Mouse (Mus musculus) heart, embryonic 10.5 days (tissue): Measurements from ENCODE around the gene Oas1d. TPM values are rescaled to one million over a fixed set of nuclear protein-coding genes. Genes with fewer than 3 reads are reported as not detected.
"Not testable (repeated sequence)": the region's sequence is repeated elsewhere in the genome, so short reads cannot be mapped to it uniquely, and the experiment has no call there.

Experiments used
- DNase-seq: peaks from one replicate; pipeline ENCODE4 v3.0.0-alpha.2; 2017; ENCODE audit warnings: low spot score
- H3K27ac ChIP-seq: fragments of 300-500 bp; sonication (generic); 2 replicates; pipeline ENCODE4 v1.5.1; 2016; ENCODE audit warnings: mild to moderate bottlenecking
- H3K27me3 ChIP-seq: fragments of 300-500 bp; sonication (generic); 2 replicates; pipeline ENCODE4 v1.6.1; 2016; ENCODE audit warnings: mild to moderate bottlenecking; ENCODE audit not compliant: poor library complexity, insufficient read depth, severe bottlenecking
- H3K36me3 ChIP-seq: fragments of 300-500 bp; sonication (generic); 2 replicates; pipeline ENCODE4 v1.6.1; 2016; ENCODE audit warnings: mild to moderate bottlenecking, moderate library complexity
- H3K4me1 ChIP-seq: fragments of 300-500 bp; sonication (generic); 2 replicates; pipeline ENCODE4 v1.6.1; 2016; ENCODE audit warnings: mild to moderate bottlenecking
- H3K4me3 ChIP-seq: fragments of 300-500 bp; sonication (generic); 2 replicates; pipeline ENCODE4 v1.5.1; 2016; ENCODE audit warnings: mild to moderate bottlenecking, moderate library complexity
- H3K9me3 ChIP-seq: fragments of 300-500 bp; sonication (generic); 2 replicates; pipeline ENCODE4 v1.6.1; 2016; ENCODE audit warnings: mild to moderate bottlenecking, moderate library complexity
- WGBS: fragments of 180-500 bp; shearing (Covaris S2); methylation state at CpG from one replicate; pipeline ENCODE4 v1.1.7; 2016; 5-methylcytosine and 5-hydroxymethylcytosine counted together
- polyA plus RNA-seq: library from polyadenylated mRNA; unstranded; fragments of >200 nt; fragmentation: Nextera tagmentation; extraction: Ambion mirVana; gene quantifications from 2 replicates; pipeline ENCODE4 v1.2.1, GENCODE M21; 2016

Gene Oas1d
- polyA plus RNA-seq, result not detected in 2 replicates

- not testable (repeated sequence) for H3K4me3 ChIP-seq, H3K36me3 ChIP-seq, H3K4me1 ChIP-seq, H3K9me3 ChIP-seq, H3K27me3 ChIP-seq, DNase-seq, H3K27ac ChIP-seq
- WGBS, result 49% methylated on average over 8 of the region's 8 CpGs
Observed at GRCm38 (mm10) chr5:120914204-120914603, at the start of gene Oas1d. TSS of gene Oas1d (plus strand) at chr5:120914536.

GRCm38 (mm10) chr5:120865336-120865860 is 48.9 kb upstream of the Oas1d start:
- H3K4me3 ChIP-seq, result no peak overlapping the region
- H3K27ac ChIP-seq, result no peak overlapping the region
- no peaks in the 10 kb centered on the region for H3K4me1 ChIP-seq
- H3K9me3 ChIP-seq, result no peaks in the 10 kb centered on the region
- WGBS, result 52% methylated on average over 3 of the region's 3 CpGs
- H3K27me3 ChIP-seq, result peaks cover 13% of the 10 kb centered on the region; the same call in 1 of the 2 replicates
- DNase-seq, result peak; percentile 73
- H3K36me3 ChIP-seq, result no peaks in the 10 kb centered on the region

- peak; percentile 65 for DNase-seq
- Histone ChIP-seq H3K9me3 (no peaks in the 10 kb centered on the region), H3K27me3 (peaks cover 13% of the 10 kb centered on the region; the same call in 1 of the 2 replicates), H3K4me1 (no peaks in the 10 kb centered on the region), H3K27ac (no peak overlapping the region), H3K36me3 (no peaks in the 10 kb centered on the region), H3K4me3 (no peak overlapping the region)
- WGBS, result 69% methylated on average over 7 of the region's 7 CpGs
Observed at GRCm38 (mm10) chr5:120869436-120870015, 44.8 kb upstream of the Oas1d start.

- no peaks in the 10 kb centered on the region for H3K9me3 ChIP-seq
- no peak overlapping the region for H3K4me3 ChIP-seq
- peaks cover 13% of the 10 kb centered on the region; the same call in 1 of the 2 replicates for H3K27me3 ChIP-seq
- peak; percentile 56 for DNase-seq
- no peak overlapping the region for H3K27ac ChIP-seq
- no peaks in the 10 kb centered on the region for H3K4me1 ChIP-seq
- WGBS, result 68% methylated on average over 3 of the region's 3 CpGs
- H3K36me3 ChIP-seq, result no peaks in the 10 kb centered on the region
Observed at GRCm38 (mm10) chr5:120870081-120870480, 44.3 kb upstream of the Oas1d start.

GRCm38 (mm10) chr5:120870782-120871181 is 43.6 kb upstream of the Oas1d start:
- H3K27me3 ChIP-seq, result peaks cover 13% of the 10 kb centered on the region; the same call in 1 of the 2 replicates
- WGBS, result 79% methylated on average over 7 of the region's 7 CpGs
- H3K4me3 ChIP-seq, result no peak overlapping the region
- H3K27ac ChIP-seq, result no peak overlapping the region
- DNase-seq, result peak; percentile 66
- H3K36me3 ChIP-seq, result no peaks in the 10 kb centered on the region
- no peaks in the 10 kb centered on the region for H3K4me1 ChIP-seq
- no peaks in the 10 kb centered on the region for H3K9me3 ChIP-seq

GRCm38 (mm10) chr5:120871469-120871868 is 42.9 kb upstream of the Oas1d start:
- Histone ChIP-seq H3K36me3 (no peaks in the 10 kb centered on the region), H3K4me1 (no peaks in the 10 kb centered on the region), H3K9me3 (no peaks in the 10 kb centered on the region), H3K27ac (no peak overlapping the region), H3K4me3 (no peak overlapping the region), H3K27me3 (peaks cover 13% of the 10 kb centered on the region; the same call in 1 of the 2 replicates)
- 60% methylated on average over 2 of the region's 2 CpGs for WGBS
- peak; percentile 60 for DNase-seq

GRCm38 (mm10) chr5:120876839-120877238 is 37.5 kb upstream of the Oas1d start:
- not testable (repeated sequence) for H3K27ac ChIP-seq, H3K27me3 ChIP-seq, DNase-seq, H3K36me3 ChIP-seq, H3K9me3 ChIP-seq, H3K4me1 ChIP-seq, H3K4me3 ChIP-seq
- WGBS, result 62% methylated on average over 2 of the region's 3 CpGs

- H3K9me3 ChIP-seq, H3K27me3 ChIP-seq, H3K36me3 ChIP-seq, H3K4me3 ChIP-seq, H3K27ac ChIP-seq, H3K4me1 ChIP-seq: not testable (repeated sequence)
- DNase-seq, result peak; percentile 27
- 57% methylated on average over 2 of the region's 2 CpGs for WGBS
Observed at GRCm38 (mm10) chr5:120877407-120877806, 36.9 kb upstream of the Oas1d start.

- not testable (repeated sequence) for H3K4me1 ChIP-seq, H3K9me3 ChIP-seq, H3K27ac ChIP-seq, H3K27me3 ChIP-seq, H3K36me3 ChIP-seq, H3K4me3 ChIP-seq
- DNase-seq, result peak; percentile 52
- WGBS, result 65% methylated on average over 2 of the region's 2 CpGs
Observed at GRCm38 (mm10) chr5:120878803-120879202, 35.5 kb upstream of the Oas1d start.

GRCm38 (mm10) chr5:120881681-120882080 is 32.7 kb upstream of the Oas1d start:
- H3K4me1 ChIP-seq, H3K27ac ChIP-seq, H3K9me3 ChIP-seq, H3K36me3 ChIP-seq, H3K4me3 ChIP-seq, DNase-seq, H3K27me3 ChIP-seq: not testable (repeated sequence)
- 79% methylated on average over 6 of the region's 6 CpGs for WGBS

GRCm38 (mm10) chr5:120887413-120887812 is 26.9 kb upstream of the Oas1d start, which contains the start of gene Oas1g:
TSS of gene Oas1g (minus strand) at chr5:120887613.
- not testable (repeated sequence) for H3K4me1 ChIP-seq, H3K27ac ChIP-seq, H3K36me3 ChIP-seq, H3K4me3 ChIP-seq, H3K27me3 ChIP-seq, H3K9me3 ChIP-seq
- WGBS, result 21% methylated on average over 6 of the region's 9 CpGs
- DNase-seq, result peak; percentile 28

- no peaks in the 10 kb centered on the region for H3K9me3 ChIP-seq
- no peaks in the 10 kb centered on the region for H3K4me1 ChIP-seq
- H3K27me3 ChIP-seq, result no peaks in the 10 kb centered on the region
- no peaks in the 10 kb centered on the region for H3K36me3 ChIP-seq
- no peak overlapping the region for H3K27ac ChIP-seq
- WGBS, result 42% methylated on average over 6 of the region's 6 CpGs
- no peak for DNase-seq
- H3K4me3 ChIP-seq, result no peak overlapping the region
Observed at GRCm38 (mm10) chr5:120887831-120888230, 26.5 kb upstream of the Oas1d start.

GRCm38 (mm10) chr5:120888294-120888815 is 26.0 kb upstream of the Oas1d start:
- H3K36me3 ChIP-seq, H3K27me3 ChIP-seq, H3K4me3 ChIP-seq, H3K9me3 ChIP-seq, H3K4me1 ChIP-seq, H3K27ac ChIP-seq: not testable (repeated sequence)
- DNase-seq, result peak; percentile 7
- 27% methylated on average over 4 of the region's 4 CpGs for WGBS
